Mouse (Mus musculus): ENCODE measurements around the gene Aldoart2.

The Aldoart2 gene

GRCm38 (mm10) chr12:55573089-55573488 lies 8.1 kb downstream of the Aldoart2 start:
- in situ Hi-C loops (cut with MboI, MseI): no loop called here

GRCm38 (mm10) chr12:55573794-55574193 lies 8.8 kb downstream of the Aldoart2 start:
- in situ Hi-C loops (cut with MboI, MseI): no loop called here

- in situ Hi-C loops (cut with MboI, MseI): loop anchor here (10.0 kb wide), 1 partner anchor 1608 kb away; the partner anchor contains the start of gene Slc25a21
These were observed 21.9 kb downstream of the Aldoart2 start for GRCm38 (mm10) chr12:55586936-55587335.

- in situ Hi-C loops (cut with MboI, MseI): no loop called here
These were observed 33.5 kb downstream of the Aldoart2 start for GRCm38 (mm10) chr12:55598537-55598886.

- in situ Hi-C loops (cut with MboI, MseI): no loop called here
These were observed 34.0 kb downstream of the Aldoart2 start, which contains the start of gene Insm2 for GRCm38 (mm10) chr12:55598887-55599561. Insm2 (plus strand) TSS chr12:55599427.

- in situ Hi-C loops (cut with MboI, MseI): no loop called here
These were observed 34.8 kb downstream of the Aldoart2 start for GRCm38 (mm10) chr12:55599639-55600502.

- in situ Hi-C loops (cut with MboI, MseI): no loop called here
These were observed 35.5 kb downstream of the Aldoart2 start for GRCm38 (mm10) chr12:55600503-55600994.

- in situ Hi-C loops (cut with MboI, MseI): no loop called here
These were observed 39.4 kb downstream of the Aldoart2 start for GRCm38 (mm10) chr12:55604411-55604810.

GRCm38 (mm10) chr12:55607902-55608301 lies 42.9 kb downstream of the Aldoart2 start:
- in situ Hi-C loops (cut with MboI, MseI): no loop called here

- in situ Hi-C loops (cut with MboI, MseI): no loop called here
These were observed 45.8 kb downstream of the Aldoart2 start for GRCm38 (mm10) chr12:55610812-55611211.

All from T-helper 2 cell (primary cell).